Mouse (Mus musculus) CH12.LX (cell line): ENCODE data around the gene Grk6. TPM values are rescaled to one million over a fixed set of nuclear protein-coding genes. Genes with fewer than 3 reads are reported as not detected.

Experiments
- DNase-seq: peaks from one replicate; pipeline ENCODE4 v3.0.0-alpha.2; 2013; ENCODE audit errors: extremely low read depth
- H3K27ac ChIP-seq: 2 replicates; pipeline ENCODE4 v1.5.1; 2012; ENCODE audit warnings: low read depth, mild to moderate bottlenecking, control low read depth, moderate library complexity; ENCODE audit not compliant: insufficient read depth
- H3K27me3 ChIP-seq: replicated peaks from 2 replicates; pipeline ENCODE3; 2012; ENCODE audit warnings: inconsistent platforms
- H3K36me3 ChIP-seq, 2 experiments: replicated peaks in 1 of 2; 2 replicates each; pipeline versions ENCODE3 to v1.6.1; 2012; ENCODE audit warnings: inconsistent platforms in 1 of 2, low read length in 1 of 2, mild to moderate bottlenecking in 1 of 2, mixed read lengths in 1 of 2, moderate library complexity in 1 of 2; ENCODE audit not compliant: control insufficient read depth in 1 of 2, insufficient read depth in 1 of 2
- H3K4me1 ChIP-seq, 2 experiments: 2 replicates each; pipeline ENCODE4 v1.6.1; 2012; ENCODE audit warnings: inconsistent platforms in 1 of 2, moderate library complexity in 1 of 2; ENCODE audit not compliant: insufficient read depth in 2 of 2, control insufficient read depth in 1 of 2
- H3K4me2 ChIP-seq: 2 replicates; pipeline ENCODE4 v1.6.1; 2012; ENCODE audit warnings: low read depth, mild to moderate bottlenecking, control low read depth; ENCODE audit not compliant: poor library complexity, insufficient read depth, severe bottlenecking
- H3K4me3 ChIP-seq, 3 experiments: fragments of 150-350 bp in 1 of 3; sonication (generic) in 1 of 3; replicated peaks in 1 of 3; 2 replicates each; pipeline versions ENCODE3 to v1.5.1; 2011 to 2012; ENCODE audit warnings: low read depth in 2 of 3, low read length in 2 of 3, mild to moderate bottlenecking in 2 of 3, moderate library complexity in 2 of 3, control low read depth in 1 of 3, improper control_type of control experiment in 1 of 3, inconsistent platforms in 1 of 3, mixed read lengths in 1 of 3; ENCODE audit not compliant: poor library complexity in 1 of 3
- H3K79me2 ChIP-seq: replicated peaks from 2 replicates; pipeline ENCODE4 v1.6.1; 2012; ENCODE audit warnings: mild to moderate bottlenecking, moderate library complexity; ENCODE audit not compliant: control insufficient read depth, poor library complexity, insufficient read depth, severe bottlenecking; ENCODE audit errors: extremely low read depth
- H3K9ac ChIP-seq: 2 replicates; pipeline ENCODE4 v1.6.1; 2012; ENCODE audit warnings: low read depth, mild to moderate bottlenecking, control low read depth, moderate library complexity; ENCODE audit not compliant: insufficient read depth
- H3K9me3 ChIP-seq: replicated peaks from 2 replicates; pipeline ENCODE3; 2012; ENCODE audit warnings: low read length, inconsistent platforms, mixed read lengths
- BHLHE40 ChIP-seq: IDR thresholded peaks from 2 replicates; pipeline ENCODE4 v1.6.1; 2011; ENCODE audit warnings: mild to moderate bottlenecking, low read depth, low read length, improper control_type of control experiment
- CHD1 ChIP-seq: IDR thresholded peaks from 2 replicates; pipeline ENCODE4 v1.6.1; 2012; ENCODE audit warnings: low read depth, low read length, improper control_type of control experiment, inconsistent platforms
- CHD2 ChIP-seq: IDR thresholded peaks from 2 replicates; pipeline ENCODE4 v1.6.1; 2011; ENCODE audit warnings: low read length, improper control_type of control experiment
- CTCF ChIP-seq, 2 experiments: IDR thresholded peaks in 1 of 2; conservative IDR thresholded peaks in 1 of 2; 2 replicates each; pipeline ENCODE4 v1.5.1; 2011 to 2012; ENCODE audit warnings: low read depth in 2 of 2, low read length in 2 of 2, improper control_type of control experiment in 1 of 2, inconsistent platforms in 1 of 2, mild to moderate bottlenecking in 1 of 2, moderate library complexity in 1 of 2
- ELF1 ChIP-seq: IDR thresholded peaks from 2 replicates; pipeline ENCODE4 v1.6.1; 2014; ENCODE audit warnings: low read depth, mild to moderate bottlenecking, inconsistent platforms, low read length, improper control_type of control experiment
- EP300 ChIP-seq: IDR thresholded peaks from 2 replicates; pipeline ENCODE4 v1.6.1; 2011; ENCODE audit warnings: low read length, improper control_type of control experiment
- HCFC1 ChIP-seq: IDR thresholded peaks from 2 replicates; pipeline ENCODE4 v1.6.1; 2012; ENCODE audit warnings: low read depth, mild to moderate bottlenecking, inconsistent platforms, low read length, improper control_type of control experiment
- IRF4 ChIP-seq: IDR thresholded peaks from 2 replicates; pipeline ENCODE4 v1.6.1; 2014; ENCODE audit warnings: low read depth, mild to moderate bottlenecking, inconsistent platforms, low read length, improper control_type of control experiment
- JUND ChIP-seq: conservative IDR thresholded peaks from 2 replicates; pipeline ENCODE4 v1.6.1; 2011; ENCODE audit warnings: low read depth, low read length, improper control_type of control experiment
- KAT2A ChIP-seq: IDR thresholded peaks from 2 replicates; pipeline ENCODE4 v1.6.1; 2012; ENCODE audit warnings: low read length, improper control_type of control experiment, inconsistent platforms; ENCODE audit not compliant: insufficient replicate concordance
- MAX ChIP-seq: IDR thresholded peaks from 2 replicates; pipeline ENCODE4 v1.6.1; 2011; ENCODE audit warnings: low read length, improper control_type of control experiment
- MEF2A ChIP-seq: IDR thresholded peaks from 2 replicates; pipeline ENCODE4 v1.6.1; 2014; ENCODE audit warnings: low read depth, mild to moderate bottlenecking, inconsistent platforms, low read length, improper control_type of control experiment, borderline replicate concordance
- MXI1 ChIP-seq: IDR thresholded peaks from 2 replicates; pipeline ENCODE4 v1.6.1; 2011; ENCODE audit warnings: mild to moderate bottlenecking, low read depth, low read length, improper control_type of control experiment
- NELFE ChIP-seq: IDR thresholded peaks from 2 replicates; pipeline ENCODE4 v1.6.1; 2011; ENCODE audit warnings: low read depth, low read length, improper control_type of control experiment
- NRF1 ChIP-seq: IDR thresholded peaks from 2 replicates; pipeline ENCODE4 v1.6.1; 2014; ENCODE audit warnings: low read depth, mild to moderate bottlenecking, inconsistent platforms, low read length, improper control_type of control experiment, moderate library complexity
- PAX5 ChIP-seq: IDR thresholded peaks from 2 replicates; pipeline ENCODE4 v1.6.1; 2012; ENCODE audit warnings: low read length, inconsistent platforms, mixed read lengths
- POLR2A ChIP-seq: IDR thresholded peaks from 2 replicates; pipeline ENCODE4 v1.6.1; 2011; ENCODE audit warnings: low read depth, mild to moderate bottlenecking, improper control_type of control experiment, low read length
- RAD21 ChIP-seq: IDR thresholded peaks from 2 replicates; pipeline ENCODE4 v1.6.1; 2011; ENCODE audit warnings: low read depth, mild to moderate bottlenecking, low read length, improper control_type of control experiment, moderate library complexity
- RCOR1 ChIP-seq: conservative IDR thresholded peaks from 2 replicates; pipeline ENCODE4 v1.6.1; 2012; ENCODE audit warnings: low read depth, mild to moderate bottlenecking, inconsistent platforms, low read length, improper control_type of control experiment
- SIN3A ChIP-seq: IDR thresholded peaks from 2 replicates; pipeline ENCODE4 v1.6.1; 2012; ENCODE audit warnings: low read length, improper control_type of control experiment, inconsistent platforms
- SMC3 ChIP-seq: IDR thresholded peaks from 2 replicates; pipeline ENCODE4 v1.6.1; 2011; ENCODE audit warnings: low read depth, low read length, improper control_type of control experiment
- TBP ChIP-seq: conservative IDR thresholded peaks from 2 replicates; pipeline ENCODE4 v1.6.1; 2011; ENCODE audit warnings: low read depth, low read length, improper control_type of control experiment
- TCF12 ChIP-seq: IDR thresholded peaks from 2 replicates; pipeline ENCODE4 v1.6.1; 2014; ENCODE audit warnings: low read depth, mild to moderate bottlenecking, inconsistent platforms, low read length, improper control_type of control experiment
- UBTF ChIP-seq: IDR thresholded peaks from 2 replicates; pipeline ENCODE4 v1.6.1; 2012; ENCODE audit warnings: low read depth, mild to moderate bottlenecking, inconsistent platforms, low read length, improper control_type of control experiment, moderate library complexity
- USF2 ChIP-seq: conservative IDR thresholded peaks from 2 replicates; pipeline ENCODE4 v1.6.1; 2011; ENCODE audit warnings: low read depth, low read length, improper control_type of control experiment
- ZC3H11A ChIP-seq: IDR thresholded peaks from 2 replicates; pipeline ENCODE4 v1.6.1; 2012; ENCODE audit warnings: low read depth, mild to moderate bottlenecking, inconsistent platforms, low read length, improper control_type of control experiment
- ZMIZ1 ChIP-seq: IDR thresholded peaks from 2 replicates; pipeline ENCODE4 v1.6.1; 2012; ENCODE audit warnings: low read depth, mild to moderate bottlenecking, inconsistent platforms, low read length, improper control_type of control experiment
- dilution Hi-C: fragments of 300-500 bp; cut with MboI; formaldehyde crosslinking; loops from 2 replicates; pipeline ENCODE4 v1.14.3; 2020; ENCODE audit warnings: low sequenced_read_pairs; ENCODE audit not compliant: extremely low pct_unique_long_range_greater_than_20kb, extremely low pct_ligation_motif_present
- in situ Hi-C: fragments of 300-500 bp; cut with MboI; formaldehyde crosslinking; loops from 3 replicates; pipeline ENCODE4 v1.14.3; 2019; ENCODE audit warnings: low sequenced_read_pairs, low pct_ligation_motif_present, low pct_unique_long_range_greater_than_20kb, mixed read lengths
- polyA plus RNA-seq: library from polyadenylated mRNA; unstranded; fragments of >175 nt; gene quantifications from 2 replicates; pipeline ENCODE4 v1.2.1, GENCODE M21; 2012; ENCODE audit warnings: low read depth; ENCODE audit not compliant: insufficient read length
- total RNA-seq, 2 experiments: library from RNA; depleted of rRNA; stranded (reverse); fragments of 300-350 nt in 1 of 2; fragments of >200 nt in 1 of 2; gene quantifications; 2 replicates each; pipeline ENCODE4 v1.2.3; 2012 to 2014

Gene Grk6
- total and polyA plus RNA-seq, 3 experiments = 59.0 to 71.0 (median 60.1) TPM

- 0 out of 2 replicates have a peak, but pooled peaks have one; percentile 45 for TF ChIP-seq TBP
- no peak for TF ChIP-seq UBTF
- peak; percentile 81 for TF ChIP-seq POLR2A
- TF ChIP-seq RCOR1 = no peak
- TF ChIP-seq MAX = no peak
- TF ChIP-seq KAT2A = no peak
- no peak for TF ChIP-seq RAD21
Measured at GRCm38 (mm10) chr13:55429226-55429888, 15.5 kb upstream of the Grk6 start (continued).

- Histone ChIP-seq H3K4me3 (no peak overlapping the region), H3K27ac (no peak overlapping the region), H3K9ac (no peak overlapping the region), H3K36me3 (no peaks in the 10 kb centered on the region), H3K9me3 (peaks cover 6% of the 10 kb centered on the region), H3K79me2 (no peaks in the 10 kb centered on the region), H3K27me3 (no peaks in the 10 kb centered on the region), H3K4me2 (no peak overlapping the region), H3K4me1 (peaks cover 13 to 40% of the 10 kb centered on the region in 2 experiments)
- dilution Hi-C loops = no loop called here
- TF ChIP-seq IRF4 (no peak), SMC3 (no peak), ZC3H11A (no peak), BHLHE40 (no peak), RCOR1 (no peak), MXI1 (no peak), USF2 (no peak)
- DNase-seq = no peak
- in situ Hi-C loops = no loop called here
Measured at GRCm38 (mm10) chr13:55430566-55430965, 14.3 kb upstream of the Grk6 start.

- Histone ChIP-seq H3K4me1 (peaks cover 13 to 36% of the 10 kb centered on the region in 2 experiments), H3K36me3 (no peaks in the 10 kb centered on the region), H3K27ac (no peak overlapping the region), H3K27me3 (no peaks in the 10 kb centered on the region), H3K9me3 (peaks cover 6% of the 10 kb centered on the region), H3K79me2 (no peaks in the 10 kb centered on the region), H3K9ac (0 out of 2 replicates have a peak overlapping the region, but pooled peaks have one; percentile 6), H3K4me2 (peak overlapping the region; percentile 82), H3K4me3 (no peak overlapping the region)
- dilution Hi-C loops = no loop called here
- in situ Hi-C loops = no loop called here
- peak; percentile 77 for DNase-seq
- TF ChIP-seq ZMIZ1 (peak; percentile 98), RCOR1 (no peak), TCF12 (0 out of 2 replicates have a peak, but pooled peaks have one; percentile 18), MAX (no peak), USF2 (no peak), UBTF (no peak), SIN3A (no peak), POLR2A (peak; percentile 43; the same call in 1 of the 2 replicates), CHD2 (no peak), HCFC1 (no peak; the same call in 1 of the 2 replicates), ZC3H11A (no peak), CHD1 (no peak), MXI1 (no peak), NRF1 (no peak), NELFE (0 out of 2 replicates have a peak, but pooled peaks have one; percentile 44), ELF1 (peak; percentile 72), JUND (no peak), BHLHE40 (no peak), CTCF (conservative IDR thresholded peaks at IDR 0.05 in 1 of 2, IDR thresholded peaks at IDR 0.05 in 1 of 2; ENCODE audit: low read depth in 2 of 2, low read length in 2 of 2) (no peak), KAT2A (no peak), PAX5 (no peak), EP300 (peak; percentile 55), IRF4 (no peak), MEF2A (no peak), TBP (peak; percentile 96)
Measured at GRCm38 (mm10) chr13:55431889-55432685, 12.8 kb upstream of the Grk6 start.
